Comparison of ENCODE assay signal across 8 mouse cellular contexts in the genomic region with DNA sequence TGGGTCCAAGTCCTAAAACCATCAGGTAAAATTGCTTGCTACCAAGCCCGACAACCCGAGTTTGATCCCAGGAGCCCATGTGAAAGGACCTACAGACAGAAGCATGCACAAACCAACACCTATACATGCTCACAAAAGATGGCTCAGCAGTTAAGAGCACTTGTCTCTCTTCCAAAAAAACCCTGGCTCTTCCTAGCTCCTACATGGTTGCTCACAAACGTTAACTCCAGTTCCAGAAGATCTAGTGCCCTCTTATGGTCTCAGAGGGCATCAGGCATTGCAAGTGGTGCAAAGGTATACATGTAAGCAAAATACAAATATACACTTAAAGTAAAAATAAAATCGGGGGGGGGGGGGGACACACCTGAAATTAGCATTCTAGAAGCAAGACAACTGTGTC. TPM values are rescaled to one million over a fixed set of nuclear protein-coding genes. Genes with fewer than 3 reads are reported as not detected.
DNase-seq lines count a peak whose midpoint lies in the region; ATAC-seq lines count a peak whose summit lies in the region.

No protein-coding gene starts in this region.

- H3K27me3 ChIP-seq in heart, embryonic 14.5 days (ENCODE audit: control insufficient read depth, insufficient read depth, low read length) = no peaks in the 10 kb centered on the region
- no peaks in the 10 kb centered on the region for H3K27me3 ChIP-seq in hindbrain, embryonic 12.5 days
- H3K27me3 ChIP-seq in midbrain, embryonic 15.5 days (replicated peaks) = no peaks in the 10 kb centered on the region

- DNase-seq in heart, adult 9 months (ENCODE audit: low spot score in 2 of 2) = no peak
- DNase-seq in Muller cell, postnatal 12 days (ENCODE audit: inconsistent ontology term) = peak; percentile 6
- no peak for DNase-seq in natural killer cell, adult 2 months (ENCODE audit: low spot score in 2 of 2)
- DNase-seq in gastrocnemius, postnatal 14 days = no peak
- no peak for DNase-seq in right cerebral cortex, postnatal 25 days

- WGBS in heart, embryonic 14.5 days = 39% methylated on average over 4 of the region's 4 CpGs
- WGBS in hindbrain, embryonic 12.5 days = 60% methylated on average over 4 of the region's 4 CpGs
- WGBS in midbrain, embryonic 15.5 days = 60% methylated on average over 4 of the region's 4 CpGs

- no peak overlapping the region for H3K27ac ChIP-seq in heart, embryonic 14.5 days (replicated peaks in 1 of 2; ENCODE audit: control insufficient read depth in 1 of 2, insufficient read depth in 1 of 2, low read depth in 2 of 2, low read length in 2 of 2)
- no peak overlapping the region for H3K27ac ChIP-seq in hindbrain, embryonic 12.5 days
- H3K27ac ChIP-seq in midbrain, embryonic 15.5 days = no peak overlapping the region

- no peak for ATAC-seq in heart, embryonic 14.5 days (ENCODE audit: insufficient number of reproducible peaks, insufficient read depth, low FRiP score, low read depth)
- no peak for ATAC-seq in hindbrain, embryonic 12.5 days (ENCODE audit: low FRiP score)
- ATAC-seq in midbrain, embryonic 15.5 days (replicated peaks) = no peak

- intact Hi-C loops in gastrocnemius, postnatal 14 days (cut with DNase I; ENCODE audit: low total_unique reads) = no loop called here

- peak overlapping the region; percentile 22 to 75; a peak in 3 of 4 replicates for H3K4me3 ChIP-seq in heart, embryonic 14.5 days (ENCODE audit: control insufficient read depth in 1 of 2, insufficient read depth in 1 of 2, low read depth in 1 of 2, low read length in 2 of 2)
- H3K4me3 ChIP-seq in hindbrain, embryonic 12.5 days = no peak overlapping the region
- H3K4me3 ChIP-seq in midbrain, embryonic 15.5 days = no peak overlapping the region

- H3K4me2 ChIP-seq in heart, embryonic 14.5 days (ENCODE audit: low read length) = peak overlapping the region; percentile 77
- H3K4me2 ChIP-seq in hindbrain, embryonic 12.5 days (replicated peaks) = peak overlapping the region; percentile 85
- H3K4me2 ChIP-seq in midbrain, embryonic 15.5 days = peak overlapping the region; percentile 3; the same call in 1 of the 2 replicates

- H3K36me3 ChIP-seq in heart, embryonic 14.5 days (ENCODE audit: control insufficient read depth, insufficient read depth, low read length) = peaks cover 28% of the 10 kb centered on the region
- H3K36me3 ChIP-seq in hindbrain, embryonic 12.5 days = peaks cover 24% of the 10 kb centered on the region
- peaks cover 10% of the 10 kb centered on the region; the same call in 1 of the 2 replicates for H3K36me3 ChIP-seq in midbrain, embryonic 15.5 days (replicated peaks)

- H3K4me1 ChIP-seq in heart, embryonic 14.5 days (ENCODE audit: control insufficient read depth in 2 of 2, insufficient read depth in 2 of 2, low read length in 2 of 2) = peaks cover 12 to 35% of the 10 kb centered on the region in 2 experiments
- H3K4me1 ChIP-seq in hindbrain, embryonic 12.5 days = peaks cover 28% of the 10 kb centered on the region
- peaks cover 37% of the 10 kb centered on the region for H3K4me1 ChIP-seq in midbrain, embryonic 15.5 days

- no peaks in the 10 kb centered on the region for H3K9me3 ChIP-seq in heart, embryonic 14.5 days (ENCODE audit: control insufficient read depth, low read length)
- H3K9me3 ChIP-seq in hindbrain, embryonic 12.5 days (replicated peaks) = no peaks in the 10 kb centered on the region
- no peaks in the 10 kb centered on the region for H3K9me3 ChIP-seq in midbrain, embryonic 15.5 days

- H3K9ac ChIP-seq in heart, embryonic 14.5 days (ENCODE audit: low read length) = peak overlapping the region; percentile 54
- H3K9ac ChIP-seq in hindbrain, embryonic 12.5 days = no peak overlapping the region
- H3K9ac ChIP-seq in midbrain, embryonic 15.5 days = no peak overlapping the region; the same call in 1 of the 2 replicates

RNA-seq across cellular contexts. Expression of a gene that starts 1.7 kb away (rescaled TPM):
- 1,366 and 1,395 TPM in 2 replicates for polyA plus RNA-seq in heart, embryonic 14.5 days (2014; fragmentation: Nextera tagmentation; extraction: Ambion mirVana)
- 333 and 361 TPM in 2 replicates for polyA plus RNA-seq in hindbrain, embryonic 12.5 days (2016; fragmentation: Nextera tagmentation; extraction: Ambion mirVana)
- polyA plus RNA-seq in midbrain, embryonic 15.5 days (2015; fragmentation: Nextera tagmentation; extraction: Ambion mirVana) = 406 and 430 TPM in 2 replicates
- 100 to 1,000 TPM; 876 to 989 TPM for total RNA-seq in gastrocnemius, postnatal 14 days (2021)

RNA-seq across cellular contexts. Expression of a gene that starts 1.9 kb away (rescaled TPM):
- 54.1 and 55.9 TPM in 2 replicates for polyA plus RNA-seq in heart, embryonic 14.5 days (2014; fragmentation: Nextera tagmentation; extraction: Ambion mirVana)
- polyA plus RNA-seq in hindbrain, embryonic 12.5 days (2016; fragmentation: Nextera tagmentation; extraction: Ambion mirVana) = 72.8 and 73.8 TPM in 2 replicates
- 74.4 and 74.5 TPM in 2 replicates for polyA plus RNA-seq in midbrain, embryonic 15.5 days (2015; fragmentation: Nextera tagmentation; extraction: Ambion mirVana)
- total RNA-seq in gastrocnemius, postnatal 14 days (2021) = 10 to 100 TPM; 19.0 to 25.0 TPM

RNA-seq across cellular contexts. Expression of a gene that starts 19.5 kb away (rescaled TPM):
- 30.3 and 30.5 TPM in 2 replicates for polyA plus RNA-seq in heart, embryonic 14.5 days (2014; fragmentation: Nextera tagmentation; extraction: Ambion mirVana)
- polyA plus RNA-seq in hindbrain, embryonic 12.5 days (2016; fragmentation: Nextera tagmentation; extraction: Ambion mirVana) = 16.3 and 21.1 TPM in 2 replicates
- 12.3 and 13.5 TPM in 2 replicates for polyA plus RNA-seq in midbrain, embryonic 15.5 days (2015; fragmentation: Nextera tagmentation; extraction: Ambion mirVana)
- 10 to 100 TPM; 12.7 to 13.9 TPM for total RNA-seq in gastrocnemius, postnatal 14 days (2021)

RNA-seq across cellular contexts. Expression of a gene that starts 50.3 kb away (rescaled TPM):
- 18.0 and 19.7 TPM in 2 replicates for polyA plus RNA-seq in heart, embryonic 14.5 days (2014; fragmentation: Nextera tagmentation; extraction: Ambion mirVana)
- 28.3 and 28.5 TPM in 2 replicates for polyA plus RNA-seq in hindbrain, embryonic 12.5 days (2016; fragmentation: Nextera tagmentation; extraction: Ambion mirVana)
- polyA plus RNA-seq in midbrain, embryonic 15.5 days (2015; fragmentation: Nextera tagmentation; extraction: Ambion mirVana) = 7.9 and 9.3 TPM in 2 replicates
- 1 to 10 TPM; 1.8 to 2.2 TPM for total RNA-seq in gastrocnemius, postnatal 14 days (2021)

RNA-seq across cellular contexts. Expression of a gene that starts 50.5 kb away (rescaled TPM):
- polyA plus RNA-seq in heart, embryonic 14.5 days (2014; fragmentation: Nextera tagmentation; extraction: Ambion mirVana) = 66.3 and 66.4 TPM in 2 replicates
- polyA plus RNA-seq in hindbrain, embryonic 12.5 days (2016; fragmentation: Nextera tagmentation; extraction: Ambion mirVana) = 62.7 and 67.5 TPM in 2 replicates
- 70.5 and 72.4 TPM in 2 replicates for polyA plus RNA-seq in midbrain, embryonic 15.5 days (2015; fragmentation: Nextera tagmentation; extraction: Ambion mirVana)
- total RNA-seq in gastrocnemius, postnatal 14 days (2021) = 10 to 100 TPM; 52.0 to 52.2 TPM

Comparison
In these comparisons a context has a peak if more than half of its experiments do, and no peak if none do; other contexts are left out.
1. H3K4me2 ChIP-seq: peak in every context shown above with its lines; median percentile 85 in hindbrain, embryonic 12.5 days; 77 in heart, embryonic 14.5 days; 3 in midbrain, embryonic 15.5 days.
2. H3K4me3 ChIP-seq: peak in heart, embryonic 14.5 days (2 of 2); none in hindbrain, embryonic 12.5 days (single experiment) and midbrain, embryonic 15.5 days (single experiment).